Mouse (Mus musculus) gastrocnemius, postnatal 36 days (tissue): ENCODE data around the gene Ankrd65. TPM values are rescaled to one million over a fixed set of nuclear protein-coding genes. Genes with fewer than 3 reads are reported as not detected.
"Not testable (repeated sequence)": the region's sequence is repeated elsewhere in the genome, so short reads cannot be mapped to it uniquely, and the experiment has no call there.

ENCODE experiments used
- DNase-seq, 2 experiments: peaks; one replicate each; pipeline ENCODE4 v3.0.0; 2022
- intact Hi-C: fragments of 180-260 bp; cut with DNase I; formaldehyde crosslinking; loops from one replicate; pipeline ENCODE4 v1.15.1; 2025
- total RNA-seq, 2 experiments: library from RNA; stranded (reverse); gene quantifications; 2 replicates each; pipeline ENCODE4 v1.2.3; 2021

Ankrd65 gene
- total RNA-seq, 2 experiments from 2014 or later: not detected

DNA sequence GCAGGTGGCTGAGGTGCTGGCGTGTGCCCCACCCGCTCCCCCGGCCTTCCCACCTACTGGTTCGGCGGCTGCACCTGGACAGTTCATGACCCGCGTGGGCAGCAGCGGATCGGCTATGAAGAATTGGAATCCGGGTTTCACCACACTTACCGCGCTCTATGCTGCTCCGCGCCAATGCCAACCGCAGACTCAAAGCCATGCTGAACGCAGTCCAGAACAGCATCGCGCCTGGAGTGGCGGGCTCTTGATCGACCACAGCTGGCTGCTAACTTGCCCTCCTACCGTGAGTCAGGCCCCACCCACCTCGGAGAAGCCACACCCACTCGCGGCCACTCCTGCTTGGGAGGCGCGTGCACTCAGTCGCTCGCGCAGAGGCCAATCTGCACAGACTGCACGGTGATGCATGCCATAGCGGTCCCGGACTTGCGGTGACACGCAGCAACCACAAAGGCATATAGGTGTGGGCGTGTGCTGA lies 15.9 kb upstream of the Ankrd65 start, which contains the start of gene Vwa1:
TSS of gene Vwa1 (minus strand) at position 419 of the 475 bp plus-strand sequence.
- intact Hi-C loops: no loop called here
- DNase-seq: peak; percentile 87 to 93

DNA sequence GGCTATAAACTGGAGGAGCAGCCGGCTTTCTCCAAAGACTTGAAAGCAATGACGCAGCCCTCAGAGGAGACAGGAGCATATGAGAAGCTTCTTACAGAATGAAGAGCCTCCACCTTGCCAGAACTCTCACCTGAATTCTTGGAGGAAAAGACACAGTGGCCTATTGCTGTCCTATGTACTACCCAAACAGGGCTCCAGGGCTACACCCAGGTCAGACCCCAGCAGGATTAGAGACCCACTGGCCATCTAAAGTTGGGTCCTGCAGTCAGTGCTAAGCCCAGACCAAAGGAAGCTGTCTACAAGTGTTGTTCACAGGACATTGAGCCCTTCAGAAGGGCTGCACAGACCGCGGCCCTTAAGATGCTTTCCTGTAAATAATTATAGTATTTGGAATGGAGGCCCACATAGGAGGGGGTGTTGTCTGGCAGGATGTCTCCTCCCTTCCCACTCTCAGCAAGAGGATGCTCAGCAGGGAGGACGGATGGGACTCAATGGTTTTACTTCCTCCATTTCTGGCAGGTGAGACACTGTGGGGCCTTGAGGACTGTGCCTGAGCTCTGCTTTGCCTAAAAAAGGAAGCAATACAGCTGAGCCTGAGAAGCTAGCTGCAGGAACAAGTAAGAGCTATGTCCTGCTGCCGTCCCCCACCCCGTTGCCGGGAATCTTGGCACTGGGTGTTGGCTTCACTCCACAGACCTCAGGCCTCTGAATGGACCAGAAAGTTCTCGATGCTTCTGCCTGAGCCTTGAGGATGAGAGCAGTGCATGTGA lies 15.1 kb upstream of the Ankrd65 start:
- peak; percentile 62 to 64 for DNase-seq
- intact Hi-C loops: no loop called here

DNA sequence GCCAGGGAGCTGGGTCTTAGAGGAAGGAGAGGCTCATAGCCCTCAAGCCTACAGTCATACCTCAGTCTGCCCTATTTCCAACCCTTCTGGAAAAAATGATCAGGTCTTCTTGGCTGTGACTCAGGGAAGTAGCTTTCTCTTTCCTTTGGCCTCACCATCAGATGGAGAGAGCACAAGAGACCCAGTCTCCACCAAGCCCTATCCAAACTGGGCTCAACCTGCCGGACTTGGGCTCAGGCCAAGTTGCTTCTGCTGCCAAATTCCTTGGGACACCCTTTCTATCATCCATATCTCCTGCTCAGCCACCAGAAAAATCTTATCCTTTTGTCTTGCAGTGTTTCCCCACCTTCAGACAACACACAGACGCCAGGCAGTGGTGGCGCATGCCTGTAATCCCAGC lies 14.4 kb upstream of the Ankrd65 start:
- DNase-seq: peak; percentile 39 to 46
- intact Hi-C loops: no loop called here

DNA sequence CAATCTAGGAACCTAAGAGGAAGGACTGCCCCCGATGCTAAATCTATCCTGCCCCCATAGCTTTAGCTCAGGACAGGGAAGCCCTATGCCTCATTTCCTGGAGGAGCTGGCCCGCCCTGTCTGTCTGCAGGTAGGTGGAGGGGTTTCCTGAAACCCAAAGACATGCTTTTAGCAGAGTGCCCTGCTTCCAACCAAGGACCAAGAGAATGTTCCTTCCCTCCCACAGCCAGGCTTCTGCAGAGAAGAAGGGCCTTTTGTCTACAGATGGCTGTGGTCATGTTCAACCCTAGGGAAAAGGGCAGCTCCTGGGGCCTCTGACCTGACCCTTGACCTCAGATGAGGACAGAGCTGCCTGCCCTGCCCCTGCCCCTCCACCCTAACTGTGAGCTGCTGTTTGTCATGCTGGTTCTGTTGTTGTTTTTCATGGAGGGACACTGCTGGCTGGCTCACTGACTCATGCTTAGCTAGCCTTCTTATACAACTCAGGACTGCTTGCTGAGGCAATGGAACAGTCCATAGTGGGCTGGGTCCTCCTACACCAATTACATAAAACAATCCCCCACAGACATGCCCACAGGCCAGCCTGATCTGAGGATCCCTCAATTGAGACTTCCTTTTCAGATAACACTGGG lies 13.4 kb upstream of the Ankrd65 start:
- intact Hi-C loops: no loop called here
- no peak for DNase-seq

DNA sequence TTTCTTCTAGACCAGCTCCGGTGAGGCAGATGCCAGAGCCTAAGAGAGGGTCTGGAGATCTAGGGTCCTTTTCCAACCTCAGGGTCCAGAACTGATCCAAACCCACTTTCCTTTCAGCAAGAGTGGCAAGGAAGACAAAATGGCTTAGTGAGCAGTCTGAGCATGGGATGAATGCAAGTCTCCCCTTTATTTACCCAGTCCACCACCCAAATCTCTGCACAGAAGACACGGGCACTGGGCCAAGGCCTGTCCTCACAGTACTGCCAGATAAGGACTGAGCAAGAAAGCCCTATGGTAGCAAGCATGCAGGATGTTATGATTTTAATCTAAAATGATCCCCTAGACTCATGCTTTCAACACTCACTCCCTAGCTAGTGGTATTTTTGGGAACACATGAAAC lies 12.4 kb upstream of the Ankrd65 start:
- intact Hi-C loops: no loop called here
- no peak for DNase-seq

DNA sequence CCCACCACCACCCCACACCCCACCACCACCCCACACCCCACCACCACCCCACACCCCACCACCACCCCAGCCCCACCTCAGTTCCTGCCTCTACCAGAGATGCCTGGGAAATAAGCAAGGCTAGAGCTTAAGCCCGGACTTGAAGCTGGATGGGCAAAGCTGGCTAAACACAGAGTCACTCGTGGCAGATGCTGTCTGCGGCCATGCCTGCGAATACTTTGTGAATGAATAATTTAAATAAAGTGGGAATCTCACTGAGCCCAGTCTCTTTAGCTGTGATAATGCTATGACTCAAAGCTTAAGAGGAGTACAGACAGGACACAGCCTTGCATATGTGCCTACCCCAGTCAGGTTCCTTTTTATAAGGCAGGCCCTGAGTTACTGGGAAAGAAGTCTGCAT lies 10.7 kb upstream of the Ankrd65 start:
- DNase-seq: no peak
- intact Hi-C loops: no loop called here

DNA sequence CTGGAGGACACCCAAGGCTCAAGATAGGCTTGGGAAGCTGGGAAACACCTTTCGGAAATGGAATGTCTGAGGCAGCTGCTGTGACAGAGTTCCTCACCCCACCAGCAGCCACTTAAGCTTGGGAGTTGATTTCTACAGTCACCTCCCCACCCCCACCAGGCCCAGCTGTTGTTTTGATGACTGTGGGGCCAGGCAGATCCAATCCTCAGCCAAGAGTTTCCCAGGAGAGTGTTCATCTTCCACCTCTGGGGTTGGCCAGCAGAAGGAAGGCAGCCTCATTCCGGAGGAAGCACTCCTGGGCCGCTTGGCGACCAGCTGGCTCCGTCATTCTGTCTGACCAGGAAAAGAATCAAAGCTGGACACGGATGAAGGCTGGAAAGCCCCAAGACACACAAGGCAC lies 9.3 kb upstream of the Ankrd65 start:
- intact Hi-C loops: no loop called here
- peak; percentile 79 to 87 for DNase-seq

DNA sequence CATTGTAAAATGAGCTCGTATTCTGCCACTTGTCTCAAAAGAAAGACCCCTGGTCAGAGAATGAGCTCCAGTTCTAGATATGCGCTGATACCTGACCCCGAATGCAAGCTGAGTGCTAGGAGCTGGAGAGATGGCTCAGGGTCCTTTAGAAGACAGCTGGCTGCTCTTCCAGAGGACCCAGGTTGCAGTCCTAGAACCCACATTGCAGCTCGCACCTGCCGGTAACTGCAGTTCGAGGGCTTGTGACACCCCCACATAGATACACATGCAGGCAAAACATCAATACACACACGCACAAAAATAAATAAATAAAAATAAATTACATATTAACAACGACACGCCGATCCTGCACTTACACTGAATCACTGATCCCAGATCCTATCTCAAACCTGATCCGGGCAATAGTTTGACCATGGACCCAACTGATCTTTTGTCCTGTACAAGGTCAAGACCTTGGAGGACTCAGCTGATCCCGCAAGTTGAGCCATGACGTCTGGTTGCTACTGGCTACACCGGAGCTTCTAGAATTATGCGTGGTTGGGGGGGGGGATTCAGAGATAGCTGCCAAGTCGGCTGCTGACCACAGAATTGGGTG lies 6.7 kb upstream of the Ankrd65 start:
- no peak for DNase-seq
- intact Hi-C loops: loop anchor here (1.0 kb wide), 1 partner anchor 13 kb away; no protein-coding TSS in a partner anchor

DNA sequence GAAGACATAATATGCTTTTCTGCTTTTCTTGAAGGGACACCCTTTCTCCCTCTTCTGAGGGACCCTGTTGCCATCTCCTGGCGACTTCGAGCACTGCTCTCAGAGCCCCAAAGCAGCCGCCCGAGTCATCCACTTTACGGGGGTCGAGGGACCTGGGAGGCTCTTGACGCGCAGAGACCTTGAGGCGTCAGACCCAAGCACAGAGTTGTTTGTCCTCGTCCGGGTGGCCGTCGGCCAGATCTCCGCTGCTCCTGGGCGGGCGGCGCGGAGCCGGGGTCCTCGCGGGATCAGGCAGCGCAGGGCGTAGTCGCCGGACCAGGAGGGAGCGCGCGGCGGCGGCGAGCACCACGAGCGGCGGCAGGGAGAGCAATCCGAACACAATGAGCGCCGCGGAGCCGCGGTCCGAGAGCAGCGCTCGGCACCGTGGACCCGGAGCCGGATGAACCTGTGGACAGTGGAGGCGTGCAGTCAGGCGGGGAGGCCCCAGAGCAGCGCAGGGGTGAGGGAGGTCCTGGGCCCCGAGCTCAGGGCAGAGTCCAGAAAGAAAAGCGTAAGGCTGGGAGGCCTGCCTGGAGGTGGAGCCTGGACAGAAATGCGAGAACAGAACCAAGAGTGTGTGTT lies 6.0 kb upstream of the Ankrd65 start:
- intact Hi-C loops: no loop called here
- peak; percentile 69 to 85 for DNase-seq

DNA sequence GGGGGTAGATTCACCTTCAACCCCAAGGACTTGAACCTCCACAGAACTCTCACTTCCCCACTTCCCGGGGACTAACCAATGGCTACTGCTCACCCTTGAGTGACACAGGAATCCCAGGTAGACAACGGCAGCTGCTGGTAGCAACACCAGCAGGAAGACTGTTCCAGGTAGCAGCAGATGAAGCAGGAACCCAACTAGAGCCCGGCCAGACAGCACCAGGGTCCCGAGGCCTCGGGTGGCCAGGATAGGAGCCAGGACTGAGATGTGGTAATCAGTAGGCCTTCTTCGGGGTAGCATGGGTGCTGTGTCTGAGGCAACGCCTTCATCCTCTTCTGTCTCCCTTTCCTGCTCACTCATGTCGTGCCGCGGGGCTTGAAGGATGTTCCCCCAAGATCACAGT lies 5.0 kb upstream of the Ankrd65 start:
- intact Hi-C loops: no loop called here
- DNase-seq: no peak

DNA sequence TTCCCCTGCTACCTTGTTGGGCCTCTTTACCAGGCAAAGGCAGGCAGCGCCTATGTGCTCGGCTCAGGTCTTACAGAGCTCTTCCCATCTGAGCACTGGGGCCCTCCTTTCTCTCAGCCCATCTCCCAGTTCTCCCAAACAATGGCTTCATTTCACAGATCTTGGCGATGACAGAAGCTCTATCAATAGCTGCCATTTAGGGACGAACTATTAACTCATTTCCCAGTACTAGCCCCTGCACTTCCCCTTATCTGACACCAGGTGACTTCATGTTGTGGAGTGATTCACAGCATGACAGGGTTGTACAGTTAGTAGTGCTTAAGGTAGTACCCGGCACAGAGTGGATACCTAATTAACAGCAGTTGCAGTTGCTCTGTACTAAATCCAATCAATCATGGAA lies 4.4 kb upstream of the Ankrd65 start, which contains the start of gene Tmem88b:
TSS of gene Tmem88b (minus strand) at position 56 of the 400 bp plus-strand sequence.
- DNase-seq: no peak
- intact Hi-C loops: no loop called here

DNA sequence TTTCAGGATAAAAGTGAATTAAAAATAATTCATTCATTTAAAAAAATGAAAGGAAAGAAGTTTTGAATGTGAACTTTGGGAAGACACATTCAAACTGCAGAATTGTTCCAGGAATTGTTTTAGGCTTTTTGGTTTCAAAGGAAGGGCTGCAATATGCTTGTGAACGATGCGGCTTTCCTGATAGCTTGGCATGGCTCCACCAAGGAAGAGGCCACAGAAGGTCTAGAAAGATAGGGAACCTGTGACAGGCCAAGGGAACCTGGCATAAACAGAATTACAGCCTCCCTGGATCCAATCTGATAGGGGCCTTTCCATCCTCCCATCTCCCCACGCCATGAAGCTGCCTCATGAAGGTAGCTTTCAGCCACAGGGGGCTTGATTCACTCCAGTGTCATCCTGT lies 1.9 kb upstream of the Ankrd65 start:
- DNase-seq: no peak
- intact Hi-C loops: no loop called here

DNA sequence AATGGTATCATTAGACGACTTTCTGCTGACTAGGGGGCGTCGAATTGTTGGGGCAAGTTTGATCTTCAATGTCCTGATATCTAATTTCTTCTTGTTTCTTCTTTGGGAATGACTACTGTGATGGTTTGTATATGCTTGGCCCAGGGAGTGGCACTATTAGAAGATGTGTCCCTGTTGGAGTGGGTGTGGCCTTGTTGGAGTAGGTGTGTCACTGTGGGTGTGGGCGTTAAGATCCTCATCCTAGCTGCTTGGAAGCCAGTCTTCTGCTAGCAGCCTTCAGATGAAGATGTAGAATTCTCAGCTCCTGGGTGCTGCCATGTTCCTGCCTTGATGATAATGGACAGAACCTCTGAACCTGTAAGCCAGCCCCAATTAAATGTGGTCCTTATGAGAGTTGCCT lies 1.4 kb upstream of the Ankrd65 start:
- DNase-seq, intact Hi-C loops: not testable (repeated sequence)

DNA sequence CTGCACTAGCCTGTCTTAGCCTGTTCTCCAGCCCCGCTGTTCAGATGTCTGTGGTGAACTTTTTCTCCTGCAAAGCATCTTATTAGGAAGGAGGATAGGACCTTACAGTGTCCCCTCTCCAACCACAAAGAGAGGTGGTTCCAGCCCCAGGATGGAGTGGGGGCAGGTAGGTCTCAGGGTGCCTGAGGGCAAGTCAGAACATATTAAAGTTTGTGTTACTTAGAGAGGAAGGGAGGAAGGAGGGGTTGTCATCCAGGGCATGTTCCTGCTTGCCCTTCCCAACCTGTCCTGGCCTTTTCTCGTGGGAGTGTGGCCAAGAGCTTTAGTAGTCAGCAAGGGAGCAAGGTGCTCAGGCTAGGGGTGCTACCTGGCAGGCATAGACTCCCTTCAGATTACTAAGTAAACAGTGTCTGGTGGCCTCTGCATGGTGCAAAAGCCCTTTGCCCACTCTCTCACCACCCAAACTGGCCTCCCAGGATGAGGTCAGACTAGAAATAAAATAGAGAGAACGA lies 467 bp downstream of the Ankrd65 start:
- no peak for DNase-seq
- intact Hi-C loops: no loop called here

DNA sequence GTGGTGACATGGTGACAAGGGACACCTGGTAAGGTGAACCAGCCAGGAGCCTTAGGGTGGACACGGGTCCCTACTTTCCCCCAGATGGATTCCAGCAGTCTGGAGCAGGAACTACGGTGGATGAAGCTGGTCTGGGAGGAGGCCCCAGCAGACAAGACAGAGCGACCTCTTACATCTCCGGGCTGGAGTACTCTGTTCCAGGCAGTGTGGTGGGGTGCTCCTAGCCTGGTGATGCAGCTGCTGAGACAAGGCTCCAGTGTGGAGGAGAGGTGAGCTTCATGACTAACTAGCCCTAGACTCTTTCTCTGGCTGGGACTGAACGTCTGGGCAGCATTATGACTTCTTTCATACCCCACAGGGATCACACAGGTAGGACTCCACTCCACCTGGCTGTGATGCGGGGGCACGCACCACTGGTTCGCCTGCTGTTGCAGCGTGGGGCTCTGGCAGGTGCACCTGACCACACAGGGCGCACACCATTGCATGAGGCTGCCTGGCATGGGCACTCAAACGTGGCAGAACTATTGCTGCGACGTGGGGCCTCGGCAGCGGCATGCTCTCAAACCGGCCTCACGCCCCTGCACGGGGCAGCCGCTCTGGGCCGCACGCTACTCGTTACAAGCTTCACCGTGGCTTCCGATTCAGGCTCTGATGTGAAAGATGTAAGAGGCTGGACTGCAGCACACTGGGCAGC lies 1.1 kb downstream of the Ankrd65 start:
- intact Hi-C loops: no loop called here
- DNase-seq: no peak

DNA sequence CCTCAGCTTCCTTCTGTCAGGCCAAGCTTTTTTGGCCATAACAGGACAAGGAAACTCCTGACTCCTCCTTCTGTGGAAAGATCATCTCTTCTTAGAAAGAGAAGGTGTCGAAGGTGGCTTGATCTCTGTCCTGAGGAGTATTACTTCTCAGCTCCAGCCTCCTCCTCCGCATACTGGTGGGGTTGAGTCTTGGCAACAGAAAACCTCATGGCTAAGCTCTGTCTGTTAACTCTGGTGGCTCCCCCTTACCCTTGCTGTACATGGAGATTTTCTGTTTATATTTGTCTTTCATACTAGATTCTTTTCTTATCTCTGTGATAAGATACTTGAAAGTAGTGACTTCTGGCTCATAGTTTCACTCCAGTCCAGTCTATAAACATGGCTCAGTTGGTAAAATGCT lies 3.5 kb downstream of the Ankrd65 start:
- intact Hi-C loops: no loop called here
- DNase-seq: no peak

DNA sequence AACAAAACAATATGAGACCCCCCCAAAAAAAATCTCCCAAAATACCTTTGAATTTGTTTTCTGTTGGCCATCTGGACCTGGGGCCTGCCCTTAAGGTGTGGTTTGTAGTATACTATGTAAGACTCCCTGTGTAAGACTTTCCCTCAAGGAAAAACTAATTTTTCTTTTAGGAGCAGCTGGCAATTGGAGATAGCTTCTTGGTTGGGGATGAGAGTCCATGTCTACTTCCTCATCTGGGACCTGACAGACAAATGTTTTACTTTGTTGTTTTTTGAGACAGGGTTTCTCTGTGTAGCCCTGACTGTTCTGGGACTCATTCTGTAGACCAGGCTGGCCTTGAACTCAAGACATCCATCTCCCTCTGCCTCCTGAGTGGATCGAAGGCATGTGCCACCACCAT lies 11.8 kb downstream of the Ankrd65 start:
- intact Hi-C loops: no loop called here

DNA sequence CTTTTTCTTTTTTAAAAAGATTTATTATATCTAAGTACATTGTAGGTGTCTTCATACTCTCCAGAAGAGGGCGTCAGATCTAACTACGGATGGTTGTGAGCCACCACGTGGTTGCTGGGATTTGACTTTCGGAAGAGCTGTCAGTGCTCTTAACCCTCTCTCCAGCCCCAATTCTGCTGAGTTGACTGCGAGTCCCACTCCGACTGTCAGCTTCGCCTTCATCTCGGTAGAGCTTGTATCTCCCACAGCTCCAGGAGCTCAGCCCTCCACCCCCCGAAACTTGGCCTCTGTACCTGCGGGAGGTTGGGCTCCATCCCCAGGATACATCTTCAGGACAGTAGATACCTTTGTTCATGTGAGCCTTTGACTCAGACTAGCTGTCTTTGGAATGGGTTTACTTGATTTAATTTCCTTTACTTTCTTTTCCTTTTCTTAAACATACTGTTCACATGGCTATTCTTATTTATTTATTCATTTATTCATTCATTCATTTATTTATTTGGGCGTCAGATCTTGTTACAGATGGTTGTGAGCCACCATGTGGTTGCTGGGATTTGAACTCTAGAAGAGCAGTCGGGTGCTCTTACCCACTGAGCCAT lies 12.6 kb downstream of the Ankrd65 start, which contains the start of gene Mrpl20:
TSS of gene Mrpl20 (plus strand) at position 138 of the 599 bp plus-strand sequence.
- no peak for DNase-seq
- intact Hi-C loops: no loop called here

More for the DNA sequence above, 11.8 kb downstream of the Ankrd65 start:
- DNase-seq: no peak

DNA sequence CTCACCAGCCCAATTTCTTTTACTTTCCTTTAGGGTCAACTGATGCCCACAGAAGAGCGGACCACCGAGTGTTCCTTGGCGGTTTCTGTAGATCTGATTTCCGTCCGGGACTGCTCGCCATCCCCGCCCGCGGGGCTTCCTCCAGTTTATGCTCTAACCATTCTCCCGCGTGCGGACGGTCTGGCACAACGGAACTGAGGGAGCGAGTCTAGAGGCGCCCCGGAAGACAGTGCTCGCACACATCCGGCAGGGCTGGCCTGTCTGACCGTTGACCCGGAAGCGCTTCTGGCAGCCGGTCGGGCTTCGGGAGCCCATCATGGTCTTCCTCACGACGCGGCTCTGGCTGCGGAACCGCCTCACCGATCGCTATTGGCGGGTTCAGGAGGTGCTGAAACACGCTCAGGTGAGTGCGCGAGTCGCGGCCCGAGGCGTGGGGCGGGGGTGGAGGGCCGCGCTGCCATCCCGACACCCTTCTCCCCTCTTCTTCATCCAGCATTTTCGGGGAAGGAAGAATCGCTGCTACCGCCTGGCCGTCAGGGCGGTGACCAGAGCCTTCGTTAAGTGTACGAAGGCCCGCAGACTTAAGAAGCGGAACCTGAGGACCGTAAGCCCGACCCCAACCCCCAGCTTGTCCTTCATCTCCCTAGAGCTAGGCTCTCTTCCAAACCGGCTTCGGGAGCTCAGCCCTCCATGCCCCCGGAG lies 13.3 kb downstream of the Ankrd65 start:
- peak; percentile 95 to 96 for DNase-seq
- intact Hi-C loops: no loop called here
